Mouse (Mus musculus): Measurements from ENCODE around the gene Rbmx2.

Rbmx2 gene

DNA sequence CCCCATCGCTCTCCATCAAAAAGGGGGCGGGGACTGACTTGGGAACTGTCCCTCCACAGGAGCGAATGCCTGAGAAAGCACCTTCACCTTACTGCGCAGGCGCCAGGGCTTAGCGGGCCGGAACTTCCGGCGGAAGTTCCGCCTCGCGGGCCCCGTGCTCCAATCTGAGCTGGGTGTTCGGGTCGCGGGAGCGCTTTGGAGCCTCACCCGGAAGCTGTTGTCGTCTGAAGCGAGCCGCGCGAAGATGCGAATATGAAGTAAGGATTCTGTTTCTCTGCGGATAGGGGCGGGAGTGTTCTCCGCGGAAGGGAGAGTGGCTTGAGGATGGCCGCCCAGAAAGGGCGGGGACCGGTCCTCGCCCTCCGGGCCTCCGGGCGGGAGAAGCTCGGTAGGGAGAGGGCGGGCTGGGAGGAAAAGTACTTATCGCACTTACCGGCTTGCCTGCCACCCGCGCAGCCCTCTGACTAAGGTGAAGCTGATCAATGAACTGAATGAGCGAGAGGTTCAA lies at the start of gene Rbmx2:
Gene Rbmx2, plus strand, starts transcription at position 141 of the 508 bp plus-strand sequence.
- peak; percentile 81 for DNase-seq (ENCODE audit: low read depth, low spot score)

DNA sequence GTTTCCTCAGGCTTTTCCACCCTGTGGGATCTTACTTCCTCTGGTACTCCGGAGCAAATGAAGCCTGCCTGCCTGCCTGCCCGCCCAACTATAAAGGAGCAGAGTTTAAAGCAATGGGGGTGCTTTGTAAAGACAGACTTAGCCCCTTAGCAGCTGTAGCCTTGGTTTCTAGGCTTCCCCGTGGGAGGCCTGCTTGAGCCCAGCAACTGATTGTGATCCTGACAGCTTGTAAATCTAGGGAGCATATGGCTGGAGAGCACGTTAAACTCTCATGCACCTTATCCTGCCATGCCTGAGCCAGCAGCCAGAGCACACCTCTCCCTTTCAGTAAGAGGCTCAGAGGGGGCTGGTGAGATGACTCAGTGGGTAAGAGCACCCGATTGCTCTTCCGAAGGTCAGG lies 28.0 kb upstream of the Rbmx2 start:
- no peak for DNase-seq (ENCODE audit: low read depth, low spot score)

DNA sequence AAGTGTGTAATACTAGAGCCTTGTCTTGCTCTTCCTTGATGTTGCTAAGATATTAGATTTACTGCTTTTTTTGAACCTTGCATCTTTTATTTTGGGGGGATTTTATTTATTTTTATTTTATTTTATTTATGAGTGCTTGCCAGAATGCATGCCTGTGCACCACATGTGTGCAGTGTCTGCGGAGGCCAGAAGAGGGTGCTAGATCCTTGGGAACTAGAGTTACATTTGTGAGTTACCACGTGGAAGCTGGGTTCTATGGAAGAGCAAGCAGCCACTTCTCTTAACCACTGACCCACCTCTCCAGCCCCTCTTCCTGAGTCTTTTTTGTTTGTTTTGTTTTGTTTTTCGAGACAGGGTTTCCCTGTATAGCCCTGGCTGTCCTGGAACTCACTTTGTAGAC lies 25.2 kb upstream of the Rbmx2 start:
- DNase-seq (ENCODE audit: low read depth, low spot score): no peak

DNA sequence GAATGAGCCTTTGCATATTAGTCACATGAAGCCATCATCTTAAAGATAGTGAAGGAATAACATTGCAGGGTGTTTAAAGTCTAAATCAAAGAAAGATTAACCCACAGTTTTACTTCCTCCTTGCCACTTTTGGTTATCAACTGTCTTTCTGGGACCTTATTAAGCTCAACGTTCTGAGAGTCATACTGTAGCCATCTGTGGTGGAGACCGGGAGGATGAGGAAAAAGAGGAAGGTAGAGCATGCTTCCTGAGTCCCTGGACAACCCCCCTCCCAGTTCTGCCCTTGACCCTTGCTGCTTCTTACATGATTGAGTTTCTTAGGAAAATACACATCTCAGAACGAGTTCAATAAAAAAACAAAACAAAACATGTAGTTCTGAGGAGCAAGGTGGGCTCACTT lies 23.1 kb upstream of the Rbmx2 start:
- DNase-seq (ENCODE audit: low read depth, low spot score): no peak

DNA sequence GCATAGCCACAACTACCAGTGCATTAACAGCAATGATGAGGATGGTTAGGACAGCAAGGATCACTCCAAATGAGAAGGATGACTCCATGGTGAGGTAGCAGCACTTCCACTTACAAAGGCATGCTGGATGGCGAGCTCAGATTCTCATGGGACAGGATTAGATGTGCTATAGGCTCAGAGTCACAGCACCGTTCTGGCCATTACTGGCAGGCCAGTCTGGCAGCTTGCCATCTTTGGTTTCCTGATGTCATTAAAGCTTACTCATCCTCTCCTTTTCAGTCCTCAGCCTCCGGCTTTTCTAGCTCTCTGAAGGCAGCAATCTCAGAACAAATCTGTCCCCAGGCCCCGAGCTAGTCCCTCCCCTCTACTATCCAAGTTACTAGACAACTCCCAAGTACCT lies 20.6 kb upstream of the Rbmx2 start, which contains the start of gene Gpr119:
Gene Gpr119, minus strand, starts transcription at position 308 of the 400 bp plus-strand sequence.
- DNase-seq (ENCODE audit: low read depth, low spot score): no peak

DNA sequence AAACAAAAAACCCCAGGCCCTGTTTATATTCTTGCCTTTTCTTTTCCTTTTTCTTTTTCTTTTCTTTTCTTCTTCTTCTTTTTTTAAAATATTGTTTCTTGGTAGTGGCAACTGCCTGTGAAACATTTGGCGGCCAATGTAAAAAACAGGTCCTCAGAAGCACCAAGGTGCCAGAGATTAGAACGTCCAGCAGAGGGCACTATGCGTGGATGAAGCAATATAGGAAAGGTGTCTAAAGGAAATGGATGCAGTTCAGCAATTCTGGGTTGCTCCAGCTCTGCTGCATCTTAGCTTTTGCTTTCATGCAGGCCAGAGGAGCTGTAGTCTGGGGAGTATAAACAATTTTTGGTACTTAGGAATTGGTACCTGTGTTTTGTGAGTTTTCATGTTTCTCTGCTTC lies 11.4 kb upstream of the Rbmx2 start:
- DNase-seq (ENCODE audit: low read depth, low spot score): peak; percentile 16

DNA sequence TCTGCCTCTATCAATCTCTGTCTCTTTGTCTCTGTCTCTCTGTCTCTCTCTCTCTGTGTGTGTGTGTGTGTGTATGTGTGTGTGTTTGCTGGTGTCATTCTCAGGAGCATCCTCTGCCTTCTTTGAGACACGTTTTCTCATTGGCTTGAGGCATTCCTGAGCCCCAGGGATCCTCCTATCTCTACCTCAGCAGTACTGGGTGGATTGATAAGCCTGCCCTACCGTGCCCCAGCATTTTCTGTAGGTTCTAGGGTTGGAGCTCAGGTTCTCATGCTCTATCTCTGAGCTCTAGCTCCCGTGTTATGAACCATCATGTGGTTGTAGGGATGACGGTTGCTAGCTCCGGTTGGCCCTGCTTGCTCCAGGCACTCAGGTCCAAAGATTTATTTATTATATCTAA lies 10.9 kb upstream of the Rbmx2 start:
- no peak for DNase-seq (ENCODE audit: low read depth, low spot score)

DNA sequence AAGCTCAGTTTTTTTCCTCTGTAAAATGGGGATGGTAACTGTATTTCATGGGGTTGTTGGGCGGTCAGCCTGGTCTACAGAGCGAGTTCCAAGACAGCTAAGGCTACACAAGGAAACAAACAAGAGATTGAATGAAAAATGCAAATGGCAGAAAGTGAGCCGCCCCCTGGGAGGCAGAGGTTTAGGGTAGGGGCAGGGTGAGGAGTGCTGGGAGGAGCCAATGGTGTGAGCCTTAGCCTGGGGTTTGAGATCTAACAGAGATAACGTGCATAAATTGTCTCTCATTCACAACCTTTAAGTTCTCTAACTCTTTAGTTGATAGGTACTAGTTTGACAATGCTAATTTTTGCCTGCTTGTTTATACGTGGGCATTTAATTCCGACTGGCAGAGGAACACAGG lies 344 bp upstream of the Rbmx2 start:
- no peak for DNase-seq (ENCODE audit: low read depth, low spot score)

DNA sequence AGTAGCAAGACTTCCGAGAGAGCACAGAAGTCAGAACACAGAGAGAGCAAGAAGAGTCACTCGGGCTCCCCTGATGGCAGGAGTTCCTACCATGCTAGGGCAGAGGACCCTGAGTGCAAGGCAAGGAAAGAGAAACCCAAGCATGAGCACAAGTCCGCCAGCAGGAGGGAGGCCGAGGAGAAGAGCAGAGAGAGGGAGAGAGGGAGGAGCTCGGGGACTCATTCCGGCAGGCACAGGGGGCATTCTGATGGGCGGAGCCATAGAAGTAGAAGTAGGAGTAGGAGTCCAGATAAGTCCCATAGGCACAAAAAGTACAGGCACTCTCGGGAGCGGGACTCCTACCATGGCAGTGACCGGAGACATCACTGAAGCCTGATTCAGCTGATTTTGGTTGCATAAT lies 14.9 kb downstream of the Rbmx2 start:
- no peak for DNase-seq (ENCODE audit: low read depth, low spot score)

DNA sequence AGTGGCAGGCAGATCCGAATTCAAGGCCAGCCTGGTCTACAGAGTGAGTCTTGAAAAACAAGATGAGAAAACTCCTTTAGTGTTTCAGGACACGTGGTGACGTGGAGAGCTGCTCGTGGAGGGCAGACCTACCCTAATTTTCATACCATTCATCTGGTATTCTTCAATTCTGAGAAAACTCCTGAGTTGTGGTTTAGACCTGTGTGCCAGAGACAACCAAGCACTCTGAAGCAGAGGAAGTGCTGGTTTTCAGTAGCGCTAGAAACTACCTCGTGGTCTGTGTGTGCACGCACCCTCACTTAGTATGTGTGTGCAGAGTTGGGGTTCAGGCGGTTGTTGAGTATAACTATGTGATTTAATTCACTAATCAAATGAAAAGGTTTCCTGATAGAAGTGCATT lies 18.0 kb downstream of the Rbmx2 start:
- DNase-seq (ENCODE audit: low read depth, low spot score): no peak

DNA sequence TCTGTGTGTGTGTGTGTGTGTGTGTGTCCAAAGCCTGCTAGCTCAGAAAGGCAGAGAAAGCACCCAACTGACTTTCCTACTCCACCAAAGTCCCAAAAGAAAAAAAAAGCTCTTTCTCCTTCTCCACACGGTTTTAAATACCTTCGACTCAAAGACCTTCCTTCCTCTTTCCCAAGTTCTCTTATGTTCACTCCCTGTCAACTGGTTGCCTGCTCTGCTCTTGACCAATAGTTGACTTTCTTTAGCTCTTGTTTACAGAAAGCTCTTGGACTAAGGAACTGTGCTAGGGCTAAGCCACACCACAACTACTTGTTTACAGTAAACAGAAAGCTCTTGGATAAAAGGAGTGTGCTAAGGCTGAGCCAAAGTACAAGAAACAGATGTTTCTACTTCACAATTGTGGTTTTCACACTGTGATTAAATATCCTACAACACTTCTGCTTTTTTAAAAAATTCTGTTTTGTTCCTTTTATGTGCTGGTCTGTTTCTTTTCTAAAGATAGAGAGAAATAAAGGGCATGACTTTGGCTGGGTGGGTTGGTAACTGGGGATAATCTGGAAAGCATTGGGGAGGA lies 60.0 kb downstream of the Rbmx2 start:
- no peak for DNase-seq (ENCODE audit: low read depth, low spot score)

Measured in retina, adult 2 months (tissue).